Mouse (Mus musculus) cerebellum, adult 2 months (tissue): ENCODE data around the gene Zfx. TPM values are rescaled to one million over a fixed set of nuclear protein-coding genes. Genes with fewer than 3 reads are reported as not detected.

Source experiments
- DNase-seq, 2 experiments: peaks; one replicate each; pipeline ENCODE4 v3.0.0; 2021
- H3K27ac ChIP-seq: fragments of 200-500 bp; 2 replicates; pipeline ENCODE4 v1.5.1; 2012; ENCODE audit warnings: low read length, control low read depth, inconsistent platforms; ENCODE audit not compliant: insufficient read depth
- H3K27me3 ChIP-seq: fragments of 200-500 bp; 2 replicates; pipeline ENCODE4 v1.6.1; 2012; ENCODE audit warnings: inconsistent platforms, mild to moderate bottlenecking, low read length, moderate library complexity; ENCODE audit not compliant: control insufficient read depth, insufficient read depth
- H3K4me1 ChIP-seq: fragments of 200-500 bp; 2 replicates; pipeline ENCODE4 v1.6.1; 2011; ENCODE audit warnings: low read length; ENCODE audit not compliant: control insufficient read depth, insufficient read depth
- H3K4me3 ChIP-seq: fragments of 200-500 bp; replicated peaks from 2 replicates; pipeline ENCODE3; 2011; ENCODE audit warnings: mild to moderate bottlenecking, low read depth, low read length, control low read depth; ENCODE audit not compliant: insufficient read depth
- CTCF ChIP-seq: fragments of 200-500 bp; IDR thresholded peaks from 2 replicates; pipeline ENCODE4 v1.5.1; 2011; ENCODE audit warnings: low read depth, mild to moderate bottlenecking, control low read depth, low read length, moderate library complexity, borderline replicate concordance; ENCODE audit not compliant: insufficient read depth
- POLR2A ChIP-seq: fragments of 200-500 bp; IDR thresholded peaks from 2 replicates; pipeline ENCODE4 v1.6.1; 2011; ENCODE audit warnings: low read length, control low read depth, borderline replicate concordance; ENCODE audit not compliant: insufficient read depth
- WGBS: fragments of 180-500 bp; shearing (Covaris S2); methylation state at CpG from one replicate; pipeline ENCODE4 v1.1.7; 2018; 5-methylcytosine and 5-hydroxymethylcytosine counted together
- polyA plus RNA-seq: library from polyadenylated mRNA; depleted of rRNA; stranded (reverse); fragments of >200 nt; gene quantifications from 2 replicates; pipeline ENCODE4 v1.2.3, GENCODE M21; 2012

The Zfx gene
- polyA plus RNA-seq, 1 experiment, result 12.4 TPM

DNA sequence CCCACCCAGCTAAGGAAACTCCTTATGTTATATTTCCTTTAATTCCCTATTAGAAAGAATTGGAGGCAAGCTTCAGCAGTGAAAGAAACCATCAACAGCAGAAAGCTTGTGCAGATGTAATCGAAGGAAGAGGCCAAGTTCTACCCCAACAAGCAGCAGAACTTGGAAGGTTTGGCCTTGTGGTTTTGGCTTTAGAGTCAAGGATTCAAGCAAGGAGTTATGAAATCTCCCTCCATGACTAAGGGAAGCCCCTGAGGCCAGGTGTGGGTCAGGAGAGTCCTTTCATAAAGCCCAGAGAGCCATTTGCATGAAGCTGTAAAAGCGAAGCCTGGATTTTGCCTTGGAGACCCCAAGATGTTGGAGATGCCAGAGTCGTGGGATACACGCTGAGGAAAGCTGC, 11.6 kb upstream of the Zfx start:
- 77% methylated on average over 4 of the region's 4 CpGs for WGBS
- no peak overlapping the region for H3K4me3 ChIP-seq
- TF ChIP-seq POLR2A (no peak), CTCF (no peak)
- no peak overlapping the region for H3K27ac ChIP-seq
- H3K4me1 ChIP-seq, result no peaks in the 10 kb centered on the region
- DNase-seq, result no peak
- no peaks in the 10 kb centered on the region for H3K27me3 ChIP-seq

DNA sequence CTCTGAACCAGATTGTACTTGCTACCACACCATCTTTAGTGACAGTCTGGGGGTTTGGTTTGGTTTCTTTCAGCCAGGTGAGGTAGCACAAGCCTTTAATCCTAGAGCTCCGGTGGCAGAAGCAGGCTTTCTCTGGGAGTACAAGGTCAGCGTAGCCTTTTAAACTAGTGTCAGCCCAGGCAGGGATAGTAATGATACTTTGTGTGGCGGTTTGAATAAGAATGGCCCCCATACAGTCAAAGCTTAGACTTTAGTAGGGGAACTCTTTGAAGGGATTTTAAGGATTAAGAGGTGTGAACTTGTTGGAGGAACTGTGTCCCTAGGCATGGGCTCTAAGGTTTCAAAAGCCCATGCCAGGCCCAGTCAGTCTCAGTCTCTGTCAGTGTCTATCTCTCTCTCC, 10.0 kb upstream of the Zfx start:
- no peak overlapping the region for H3K4me3 ChIP-seq
- no peaks in the 10 kb centered on the region for H3K4me1 ChIP-seq
- DNase-seq, result no peak
- no peaks in the 10 kb centered on the region for H3K27me3 ChIP-seq
- no peak overlapping the region for H3K27ac ChIP-seq
- TF ChIP-seq POLR2A, result no peak
- TF ChIP-seq CTCF, result no peak
- WGBS, result 48% methylated on average over 3 of the region's 3 CpGs

DNA sequence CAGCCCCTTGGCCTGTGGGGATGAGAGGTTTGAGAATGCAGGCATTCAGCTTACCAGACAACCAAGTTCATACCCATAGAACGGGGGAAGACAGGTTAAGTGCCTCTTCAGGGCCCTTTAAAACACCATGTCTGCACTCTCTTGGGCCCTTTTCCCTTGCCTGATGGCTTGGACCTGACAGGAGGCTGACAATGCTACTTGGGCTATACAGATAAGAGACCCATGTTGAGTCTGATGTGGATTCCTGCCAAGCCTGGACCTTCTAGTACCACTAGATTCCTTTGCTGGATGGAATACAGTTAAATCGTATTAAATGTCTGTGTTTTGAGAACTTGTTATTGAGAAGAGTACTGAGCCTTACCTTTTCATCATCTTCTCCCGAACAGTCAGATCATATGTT, 8.7 kb upstream of the Zfx start:
- no peak for DNase-seq
- Histone ChIP-seq H3K4me3 (no peak overlapping the region), H3K27me3 (no peaks in the 10 kb centered on the region), H3K27ac (no peak overlapping the region), H3K4me1 (no peaks in the 10 kb centered on the region)
- TF ChIP-seq POLR2A (no peak), CTCF (no peak)
- 84% methylated on average over 3 of the region's 3 CpGs for WGBS

DNA sequence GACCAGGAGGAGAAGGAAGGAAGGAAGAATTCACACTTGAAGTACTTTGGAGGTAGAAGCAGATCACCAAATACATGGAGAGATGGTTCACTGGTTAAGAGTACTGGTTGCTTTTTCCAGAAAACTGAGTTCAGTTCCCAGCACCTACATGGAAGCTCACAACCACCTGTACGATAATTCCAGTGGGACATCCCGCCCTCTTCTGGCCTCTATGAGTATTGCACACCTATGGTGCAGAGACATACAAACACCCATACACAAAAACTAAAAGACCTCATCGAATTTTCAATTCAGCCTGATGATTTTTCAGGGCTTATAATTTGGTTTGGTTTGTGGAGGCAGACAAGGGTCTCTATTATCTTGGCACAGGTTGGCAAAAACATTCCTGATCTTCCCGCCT, 6.2 kb upstream of the Zfx start:
- 74% methylated on average over 4 of the region's 4 CpGs for WGBS
- DNase-seq, result no peak
- H3K27ac ChIP-seq, result no peak overlapping the region

DNA sequence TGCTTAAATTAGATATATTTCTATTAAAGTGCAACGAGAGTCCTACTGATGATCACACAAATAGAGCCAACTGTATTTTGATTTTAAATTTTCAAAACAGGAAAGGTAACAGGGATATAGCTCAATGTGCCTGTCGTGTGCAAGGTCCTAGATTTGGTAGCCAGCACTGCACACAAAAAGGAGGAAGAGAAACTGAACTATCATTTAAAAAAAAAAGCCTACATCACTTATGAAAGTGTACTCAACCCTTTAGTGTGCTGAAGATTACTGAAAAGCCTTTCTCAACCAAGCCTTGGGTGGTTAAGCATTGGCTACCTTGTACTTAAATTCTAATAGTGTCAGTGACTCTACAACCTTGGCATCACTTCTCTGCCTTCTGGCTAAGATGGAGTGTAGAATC, 2.4 kb upstream of the Zfx start:
- DNase-seq, result no peak
- TF ChIP-seq POLR2A (no peak), CTCF (no peak)
- Histone ChIP-seq H3K4me1 (no peaks in the 10 kb centered on the region), H3K27ac (no peak overlapping the region), H3K27me3 (no peaks in the 10 kb centered on the region), H3K4me3 (no peak overlapping the region)
- WGBS, result 82% methylated on average over 2 of the region's 2 CpGs

More for the DNA sequence above, 6.2 kb upstream of the Zfx start:
- H3K27me3 ChIP-seq, result no peaks in the 10 kb centered on the region
- no peak overlapping the region for H3K4me3 ChIP-seq
- H3K4me1 ChIP-seq, result no peaks in the 10 kb centered on the region
- TF ChIP-seq POLR2A, result no peak
- TF ChIP-seq CTCF, result no peak

DNA sequence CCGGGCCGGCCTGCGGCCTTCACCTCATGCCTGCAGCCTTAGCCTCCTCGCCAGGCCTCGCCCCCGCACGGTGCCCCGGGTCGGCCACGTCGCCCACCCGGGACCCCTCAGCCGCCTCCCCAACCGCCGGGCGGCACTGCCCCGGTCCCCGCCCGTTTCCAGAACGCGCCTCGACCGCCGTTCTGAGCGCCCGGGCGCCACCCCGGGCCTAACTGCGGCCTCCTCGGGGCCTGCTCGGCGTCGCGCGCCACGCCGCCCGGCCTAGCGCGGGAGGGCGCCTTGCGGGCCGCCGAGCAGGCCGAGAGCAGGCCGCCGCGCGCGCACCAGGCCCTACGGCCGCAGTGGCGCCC, 818 bp downstream of the Zfx start:
- Histone ChIP-seq H3K4me1 (no peaks in the 10 kb centered on the region), H3K4me3 (peak overlapping the region; percentile 61), H3K27ac (peak overlapping the region; percentile 96), H3K27me3 (no peaks in the 10 kb centered on the region)
- no peak for TF ChIP-seq CTCF
- TF ChIP-seq POLR2A, result no peak
- DNase-seq, result no peak
- 29% methylated on average over 48 of the region's 53 CpGs for WGBS

DNA sequence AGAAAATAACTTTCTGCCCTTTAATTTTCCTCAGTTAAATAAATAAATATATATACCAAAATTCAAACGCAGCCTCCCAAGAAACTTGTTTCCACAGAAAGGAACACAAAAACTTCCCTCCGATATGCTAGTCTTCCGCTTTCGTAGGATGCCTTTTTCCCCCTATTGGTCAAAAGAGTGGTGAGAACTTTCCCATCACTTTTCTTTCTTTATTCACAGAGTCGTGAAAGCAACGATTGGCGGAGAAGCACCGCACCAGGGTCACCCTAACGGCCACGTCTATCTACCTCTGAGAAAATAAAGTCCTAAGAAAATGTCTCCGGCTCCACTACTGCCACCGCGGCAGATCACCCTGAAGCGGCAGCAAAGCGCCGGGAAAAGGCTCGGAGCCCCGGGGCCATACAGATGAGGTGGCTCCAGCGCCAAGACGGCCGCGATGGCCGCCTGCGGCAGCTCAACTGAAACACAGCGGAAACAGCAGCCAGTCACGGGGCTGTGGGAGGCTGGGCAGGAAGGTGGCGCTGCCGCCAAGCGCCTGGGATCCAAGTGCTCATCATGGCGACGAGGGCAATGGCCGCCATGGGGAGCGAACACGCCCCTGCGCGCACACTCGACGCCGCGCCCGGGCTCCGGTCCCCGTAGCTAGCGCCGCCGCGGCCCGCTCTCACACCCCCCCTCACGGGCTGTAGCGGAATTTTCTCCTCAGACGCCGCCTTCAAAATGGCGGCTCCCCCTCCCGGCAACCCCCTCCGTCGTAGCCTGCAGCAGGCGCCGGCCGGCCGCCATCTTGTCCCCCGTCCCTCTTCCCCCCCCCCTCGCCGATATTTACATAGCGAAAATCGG, 1.4 kb downstream of the Zfx start:
- H3K4me3 ChIP-seq, result peak overlapping the region; percentile 61
- TF ChIP-seq POLR2A (no peak), CTCF (peak; percentile 7; the same call in 1 of the 2 replicates)
- H3K4me1 ChIP-seq, result no peaks in the 10 kb centered on the region
- H3K27ac ChIP-seq, result peak overlapping the region; percentile 96
- 6% methylated on average over 53 of the region's 65 CpGs for WGBS
- DNase-seq, result peak; percentile 84 to 85
- H3K27me3 ChIP-seq, result no peaks in the 10 kb centered on the region

DNA sequence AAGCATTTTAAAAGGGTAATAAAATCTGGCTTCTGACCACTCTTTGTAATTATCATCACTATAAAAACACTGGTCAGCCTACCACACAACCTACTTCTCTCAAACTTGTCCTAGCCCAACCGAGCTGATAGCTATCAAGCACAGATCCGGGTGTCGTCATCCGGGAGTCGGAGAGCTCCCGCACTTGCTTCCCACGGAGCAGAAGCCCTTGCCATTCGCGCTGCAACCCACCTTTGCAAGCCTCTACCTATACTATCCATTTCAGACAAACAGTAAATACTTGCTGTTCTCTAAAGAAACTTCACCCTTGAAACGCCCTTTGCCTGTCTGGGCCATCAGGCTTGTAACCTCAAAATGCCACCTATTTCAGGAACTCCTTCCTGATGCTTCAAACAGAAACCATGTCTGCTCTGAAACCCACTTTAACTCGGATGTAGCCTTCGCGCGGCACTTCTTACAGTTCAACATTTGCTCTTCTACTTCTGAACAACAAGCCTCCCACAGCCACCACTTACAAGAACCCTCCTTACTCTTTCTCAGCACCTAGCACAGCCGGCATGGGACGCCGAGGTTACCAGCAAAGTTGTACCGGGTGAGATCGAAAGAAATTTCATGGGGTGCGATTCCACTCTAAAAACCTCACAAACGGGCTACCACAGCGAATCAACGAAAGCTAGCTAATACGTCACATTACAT, 2.2 kb downstream of the Zfx start:
- WGBS, result 12% methylated on average over 24 of the region's 24 CpGs
- Histone ChIP-seq H3K27me3 (no peaks in the 10 kb centered on the region), H3K4me1 (no peaks in the 10 kb centered on the region), H3K4me3 (peak overlapping the region; percentile 61), H3K27ac (peak overlapping the region; percentile 0; the same call in 1 of the 2 replicates)
- TF ChIP-seq CTCF (no peak), POLR2A (no peak)
- peak; percentile 3 to 13 for DNase-seq
